In genomic region chr4:32303674-32304073, GRCm38 (mm10) we compare ENCODE assay signal across 8 mouse cellular contexts.
DNase-seq lines count a peak whose midpoint lies in the region; ATAC-seq lines count a peak whose summit lies in the region.

No protein-coding gene starts in this region.

- ATAC-seq in forebrain, embryonic 14.5 days: peak; percentile 92
- peak; percentile 83 for ATAC-seq in heart, embryonic 16.5 days (replicated peaks; ENCODE audit: extremely low read depth, insufficient read depth, low FRiP score)
- peak; percentile 48 for ATAC-seq in liver, embryonic 11.5 days (replicated peaks; ENCODE audit: low FRiP score)

- no peak overlapping the region for H3K4me3 ChIP-seq in forebrain, embryonic 14.5 days (ENCODE audit: low read depth, low read length)
- H3K4me3 ChIP-seq in heart, embryonic 16.5 days (ENCODE audit: low read length): peak overlapping the region; percentile 29
- no peak overlapping the region for H3K4me3 ChIP-seq in liver, embryonic 11.5 days (ENCODE audit: low read depth, low read length)

- peaks cover 48% of the 10 kb centered on the region for H3K4me1 ChIP-seq in forebrain, embryonic 14.5 days (ENCODE audit: control insufficient read depth, insufficient read depth, low read length)
- H3K4me1 ChIP-seq in heart, embryonic 16.5 days (ENCODE audit: control insufficient read depth, insufficient read depth, low read length): peaks cover 71% of the 10 kb centered on the region
- peaks cover 56% of the 10 kb centered on the region for H3K4me1 ChIP-seq in liver, embryonic 11.5 days (replicated peaks; ENCODE audit: control insufficient read depth, insufficient read depth, low read length)

- no peaks in the 10 kb centered on the region for H3K27me3 ChIP-seq in forebrain, embryonic 14.5 days (replicated peaks; ENCODE audit: control insufficient read depth, insufficient read depth, low read length)
- H3K27me3 ChIP-seq in heart, embryonic 16.5 days (ENCODE audit: control insufficient read depth, insufficient read depth, low read length): no peaks in the 10 kb centered on the region
- no peaks in the 10 kb centered on the region for H3K27me3 ChIP-seq in liver, embryonic 11.5 days (replicated peaks; ENCODE audit: control insufficient read depth, insufficient read depth, low read length)

- WGBS in forebrain, embryonic 14.5 days: 0% methylated on average over 8 of the region's 8 CpGs
- WGBS in heart, embryonic 16.5 days: under 1% methylated on average over 8 of the region's 8 CpGs
- WGBS in liver, embryonic 11.5 days: 4% methylated on average over 8 of the region's 8 CpGs

- DNase-seq in 3134 (ENCODE audit: extremely low read depth, insufficient read length, low spot score): peak; percentile 83
- peak; percentile 94 for DNase-seq in cerebellum, adult 11 months
- peak; percentile 98 for DNase-seq in forebrain, embryonic 14.5 days (ENCODE audit: low spot score)
- peak; percentile 96 for DNase-seq in kidney, postnatal 25 days
- peak; percentile 49 for DNase-seq in liver, embryonic 11.5 days (ENCODE audit: low spot score)
- DNase-seq in neural tube, embryonic 10.5 days (ENCODE audit: extremely low spot score, low spot score): peak; percentile 86
- peak; percentile 79 for DNase-seq in testis, postnatal 14 days (ENCODE audit: low spot score)

- peak overlapping the region; percentile 42 for H3K4me2 ChIP-seq in forebrain, embryonic 14.5 days (ENCODE audit: low read length)
- peak overlapping the region; percentile 60 for H3K4me2 ChIP-seq in heart, embryonic 16.5 days (ENCODE audit: low read depth, low read length)
- H3K4me2 ChIP-seq in liver, embryonic 11.5 days: peak overlapping the region; percentile 23

- H3K9ac ChIP-seq in forebrain, embryonic 14.5 days (ENCODE audit: low read length): peak overlapping the region; percentile 25; the same call in 1 of the 2 replicates
- peak overlapping the region; percentile 66 for H3K9ac ChIP-seq in heart, embryonic 16.5 days (ENCODE audit: low read length)
- no peak overlapping the region for H3K9ac ChIP-seq in liver, embryonic 11.5 days (ENCODE audit: low read depth, low read length)

- peak overlapping the region; percentile 95 for H3K27ac ChIP-seq in forebrain, embryonic 14.5 days (ENCODE audit: low read depth, low read length)
- H3K27ac ChIP-seq in heart, embryonic 16.5 days (ENCODE audit: low read length): peak overlapping the region; percentile 93
- H3K27ac ChIP-seq in liver, embryonic 11.5 days (ENCODE audit: low read depth, low read length): peak overlapping the region; percentile 70

- H3K9me3 ChIP-seq in forebrain, embryonic 14.5 days (replicated peaks; ENCODE audit: control insufficient read depth, low read length): no peaks in the 10 kb centered on the region
- no peaks in the 10 kb centered on the region for H3K9me3 ChIP-seq in heart, embryonic 16.5 days (replicated peaks; ENCODE audit: control insufficient read depth, low read length)
- no peaks in the 10 kb centered on the region for H3K9me3 ChIP-seq in liver, embryonic 11.5 days (ENCODE audit: control insufficient read depth, low read length)

- H3K36me3 ChIP-seq in forebrain, embryonic 14.5 days (ENCODE audit: control insufficient read depth, insufficient read depth, low read length): 0 out of 2 replicates have a peak, but pooled peaks cover 3% of the 10 kb centered on the region
- H3K36me3 ChIP-seq in heart, embryonic 16.5 days (ENCODE audit: control insufficient read depth, insufficient read depth): no peaks in the 10 kb centered on the region
- H3K36me3 ChIP-seq in liver, embryonic 11.5 days (ENCODE audit: control insufficient read depth, insufficient read depth, low read length): no peaks in the 10 kb centered on the region
